ENCODE assay signal across 10 mouse cellular contexts in genomic region chr16:18250231-18250630, GRCm38 (mm10). TPM values are rescaled to one million over a fixed set of nuclear protein-coding genes. Genes with fewer than 3 reads are reported as not detected.
DNase-seq lines count a peak whose midpoint lies in the region; ATAC-seq and TF ChIP-seq lines count a peak whose summit lies in the region.
"Had no signal": no experiment of that assay in that cellular context is flagged by ENCODE, and none has a peak within 500 bp of the region (broad histone marks: within the 10 kb centered on the region; RNA-seq: fewer than 3 reads in every experiment).

No protein-coding gene starts in this region.

- H3K9ac ChIP-seq in embryonic facial prominence, embryonic 13.5 days: peak overlapping the region; percentile 95
- peak overlapping the region; percentile 88 for H3K9ac ChIP-seq in intestine, embryonic 16.5 days (ENCODE audit: low read depth, low read length)

- no peaks in the 10 kb centered on the region for H3K27me3 ChIP-seq in embryonic facial prominence, embryonic 13.5 days
- H3K27me3 ChIP-seq in intestine, embryonic 16.5 days (replicated peaks; ENCODE audit: control insufficient read depth, insufficient read depth, low read length): no peaks in the 10 kb centered on the region
- no peaks in the 10 kb centered on the region for H3K27me3 ChIP-seq in myocyte (ENCODE audit: control insufficient read depth, insufficient read depth, insufficient read length)
- H3K27me3 ChIP-seq in cerebellum, adult 2 months (ENCODE audit: control insufficient read depth, insufficient read depth, low read length): no peaks in the 10 kb centered on the region

- WGBS in embryonic facial prominence, embryonic 13.5 days: 68% methylated on average over 4 of the region's 4 CpGs
- 63% methylated on average over 4 of the region's 4 CpGs for WGBS in intestine, embryonic 16.5 days
- 35% methylated on average over 4 of the region's 4 CpGs for whole genome bisulfite sequencing in cerebellum, adult 2 months

- H3K9me3 ChIP-seq in embryonic facial prominence, embryonic 13.5 days: no peaks in the 10 kb centered on the region
- H3K9me3 ChIP-seq in intestine, embryonic 16.5 days (ENCODE audit: control insufficient read depth, low read length): no peaks in the 10 kb centered on the region

- no peak for ATAC-seq in embryonic facial prominence, embryonic 13.5 days (ENCODE audit: insufficient number of reproducible peaks, insufficient read depth, low FRiP score, low TSS enrichment, low read depth)
- no peak for ATAC-seq in intestine, embryonic 16.5 days

- DNase-seq in layer of hippocampus, adult 11-12 months (ENCODE audit: low spot score): peak; percentile 3
- no peak for DNase-seq in layer of hippocampus, adult 8-10 months (ENCODE audit: low spot score in 2 of 2)
- DNase-seq in cerebellum, adult 2 months: no peak
- no peak for DNase-seq in right cerebral cortex, postnatal 4 days
- no peak for DNase-seq in retina, embryonic 14.5 days (ENCODE audit: low spot score)
- DNase-seq: layer of hippocampus, postnatal 36 days; right cerebral cortex, postnatal 14 days had no signal

- TF ChIP-seq CTCF in cerebellum, adult 2 months (IDR thresholded peaks at IDR 0.05; ENCODE audit: borderline replicate concordance, insufficient read depth, low read depth, low read length): no peak

- peaks cover 39% of the 10 kb centered on the region for H3K4me1 ChIP-seq in embryonic facial prominence, embryonic 13.5 days
- peaks cover 34% of the 10 kb centered on the region for H3K4me1 ChIP-seq in intestine, embryonic 16.5 days (ENCODE audit: control insufficient read depth, insufficient read depth, low read length)
- H3K4me1 ChIP-seq in cerebellum, adult 2 months (ENCODE audit: control insufficient read depth, insufficient read depth, low read length): peaks cover 7% of the 10 kb centered on the region

- TF ChIP-seq POLR2A in myocyte (IDR thresholded peaks at IDR 0.05; ENCODE audit: insufficient read length, low read depth): no peak
- TF ChIP-seq POLR2A in cerebellum, adult 2 months (IDR thresholded peaks at IDR 0.05; ENCODE audit: borderline replicate concordance, insufficient read depth, low read length): no peak

- peak overlapping the region; percentile 95 for H3K4me3 ChIP-seq in embryonic facial prominence, embryonic 13.5 days
- H3K4me3 ChIP-seq in intestine, embryonic 16.5 days (ENCODE audit: low read length): peak overlapping the region; percentile 95
- peak overlapping the region; percentile 95 for H3K4me3 ChIP-seq in myocyte
- H3K4me3 ChIP-seq in cerebellum, adult 2 months (replicated peaks; ENCODE audit: insufficient read depth, low read depth, low read length): no peak overlapping the region

- H3K79me2 ChIP-seq in myocyte (ENCODE audit: control insufficient read depth, insufficient read depth): peaks cover 48% of the 10 kb centered on the region

- peaks cover 64% of the 10 kb centered on the region for H3K36me3 ChIP-seq in embryonic facial prominence, embryonic 13.5 days
- H3K36me3 ChIP-seq in intestine, embryonic 16.5 days (ENCODE audit: control insufficient read depth, insufficient read depth, low read length): peaks cover 27% of the 10 kb centered on the region
- H3K36me3 ChIP-seq in myocyte (ENCODE audit: control insufficient read depth, insufficient read depth): peaks cover 42% of the 10 kb centered on the region

- H3K27ac ChIP-seq in embryonic facial prominence, embryonic 13.5 days: no peak overlapping the region
- peak overlapping the region; percentile 8; the same call in 1 of the 2 replicates for H3K27ac ChIP-seq in intestine, embryonic 16.5 days (ENCODE audit: low read length)
- no peak overlapping the region for H3K27ac ChIP-seq in cerebellum, adult 2 months (ENCODE audit: insufficient read depth, low read length)

- peak overlapping the region; percentile 83 for H3ac ChIP-seq in myocyte (ENCODE audit: control insufficient read depth, insufficient read length)

- peak overlapping the region; percentile 96 for H3K4me2 ChIP-seq in embryonic facial prominence, embryonic 13.5 days
- peak overlapping the region; percentile 95 for H3K4me2 ChIP-seq in intestine, embryonic 16.5 days (ENCODE audit: low read depth, low read length)
- peak overlapping the region; percentile 65 for H3K4me2 ChIP-seq in myocyte (ENCODE audit: low read depth)

TF ChIP-seq in myocyte, 11 proteins besides CTCF, POLR2A, EP300 and RAD21:
- no peak for TF ChIP-seq MYOD1 (IDR thresholded peaks at IDR 0.05; ENCODE audit: control insufficient read depth in 1 of 3, insufficient read length in 2 of 3, low read depth in 2 of 3)
- peak; percentile 51 for TF ChIP-seq POLR2AphosphoS2 (IDR thresholded peaks at IDR 0.05; ENCODE audit: insufficient read length, low read depth)
- TF ChIP-seq E2F4 (IDR thresholded peaks at IDR 0.05; ENCODE audit: insufficient read depth): no peak
- no peak for TF ChIP-seq CEBPB (IDR thresholded peaks at IDR 0.05; ENCODE audit: insufficient read depth, poor library complexity, severe bottlenecking)

RNA-seq across cellular contexts. Expression of gene Ranbp1, which starts 1.7 kb away (rescaled TPM):
- total RNA-seq in layer of hippocampus, adult 8-10 months (2022): 10 to 100 TPM; 70.8 to 97.7 (median 84.0) TPM
- polyA plus RNA-seq in embryonic facial prominence, embryonic 13.5 days (2015; fragmentation: Nextera tagmentation; extraction: Ambion mirVana): 608 and 686 TPM in 2 replicates
- 419 and 484 TPM in 2 replicates for polyA plus RNA-seq in intestine, embryonic 16.5 days (2015; fragmentation: Nextera tagmentation; extraction: Ambion mirVana)
- 150 TPM for polyA plus RNA-seq in myocyte (2012; fragmentation: generic; extraction: Trizol)
- polyA plus RNA-seq in cerebellum, adult 2 months (2012; rRNA removed): 96.2 and 104 TPM in 2 replicates

RNA-seq across cellular contexts. Expression of gene Trmt2a, which starts 1.8 kb away (rescaled TPM):
- total RNA-seq in layer of hippocampus, adult 8-10 months (2022): 10 to 100 TPM; 55.2 to 69.1 (median 57.6) TPM
- 110 and 112 TPM in 2 replicates for polyA plus RNA-seq in embryonic facial prominence, embryonic 13.5 days (2015; fragmentation: Nextera tagmentation; extraction: Ambion mirVana)
- polyA plus RNA-seq in intestine, embryonic 16.5 days (2015; fragmentation: Nextera tagmentation; extraction: Ambion mirVana): 90.8 and 107 TPM in 2 replicates
- 47.8 TPM for polyA plus RNA-seq in myocyte (2012; fragmentation: generic; extraction: Trizol)
- 96.0 and 99.5 TPM in 2 replicates for polyA plus RNA-seq in cerebellum, adult 2 months (2012; rRNA removed)

RNA-seq across cellular contexts. Expression of gene Gm49776, which starts 7.9 kb away (rescaled TPM):
- total RNA-seq in layer of hippocampus, adult 8-10 months (2022): not detected
- polyA plus RNA-seq in embryonic facial prominence, embryonic 13.5 days (2015; fragmentation: Nextera tagmentation; extraction: Ambion mirVana): 0.59 and 3.0 TPM in 2 replicates
- 1.7 TPM in 1 of 2 replicates, not detected in the other for polyA plus RNA-seq in intestine, embryonic 16.5 days (2015; fragmentation: Nextera tagmentation; extraction: Ambion mirVana)
- polyA plus RNA-seq in myocyte (2012; fragmentation: generic; extraction: Trizol): 0.08 TPM
- 0.47 TPM in 1 of 2 replicates, not detected in the other for polyA plus RNA-seq in cerebellum, adult 2 months (2012; rRNA removed)
- total RNA-seq: layer of hippocampus, postnatal 36 days had no signal

RNA-seq across cellular contexts. Expression of gene Zdhhc8, which starts 15.3 kb away (rescaled TPM):
- total RNA-seq in layer of hippocampus, adult 8-10 months (2022): 10 to 100 TPM; 60.7 to 90.9 (median 69.7) TPM
- 13.9 and 18.1 TPM in 2 replicates for polyA plus RNA-seq in embryonic facial prominence, embryonic 13.5 days (2015; fragmentation: Nextera tagmentation; extraction: Ambion mirVana)
- 4.1 TPM in 2 replicates for polyA plus RNA-seq in intestine, embryonic 16.5 days (2015; fragmentation: Nextera tagmentation; extraction: Ambion mirVana)
- polyA plus RNA-seq in myocyte (2012; fragmentation: generic; extraction: Trizol): 26.1 TPM
- polyA plus RNA-seq in cerebellum, adult 2 months (2012; rRNA removed): 74.0 and 85.3 TPM in 2 replicates

RNA-seq across cellular contexts. Expression of gene Ccdc188, which starts 32.6 kb away (rescaled TPM):
- total RNA-seq in layer of hippocampus, adult 8-10 months (2022): not detected
- not detected in 2 replicates for polyA plus RNA-seq in embryonic facial prominence, embryonic 13.5 days (2015; fragmentation: Nextera tagmentation; extraction: Ambion mirVana)
- polyA plus RNA-seq in intestine, embryonic 16.5 days (2015; fragmentation: Nextera tagmentation; extraction: Ambion mirVana): not detected in 2 replicates
- not detected for polyA plus RNA-seq in myocyte (2012; fragmentation: generic; extraction: Trizol)
- polyA plus RNA-seq in cerebellum, adult 2 months (2012; rRNA removed): not detected in 2 replicates
- total RNA-seq: layer of hippocampus, postnatal 36 days had no signal
